Mouse (Mus musculus) thymus, postnatal 36 days (tissue): ENCODE data around the gene Cdc42ep2.
"Not testable (repeated sequence)": the region's sequence is repeated elsewhere in the genome, so short reads cannot be mapped to it uniquely, and the experiment has no call there.

Experiments
- DNase-seq, 2 experiments: peaks; one replicate each; pipeline ENCODE4 v3.0.0; 2022; ENCODE audit warnings: mixed read lengths in 2 of 2

Gene Cdc42ep2

DNA sequence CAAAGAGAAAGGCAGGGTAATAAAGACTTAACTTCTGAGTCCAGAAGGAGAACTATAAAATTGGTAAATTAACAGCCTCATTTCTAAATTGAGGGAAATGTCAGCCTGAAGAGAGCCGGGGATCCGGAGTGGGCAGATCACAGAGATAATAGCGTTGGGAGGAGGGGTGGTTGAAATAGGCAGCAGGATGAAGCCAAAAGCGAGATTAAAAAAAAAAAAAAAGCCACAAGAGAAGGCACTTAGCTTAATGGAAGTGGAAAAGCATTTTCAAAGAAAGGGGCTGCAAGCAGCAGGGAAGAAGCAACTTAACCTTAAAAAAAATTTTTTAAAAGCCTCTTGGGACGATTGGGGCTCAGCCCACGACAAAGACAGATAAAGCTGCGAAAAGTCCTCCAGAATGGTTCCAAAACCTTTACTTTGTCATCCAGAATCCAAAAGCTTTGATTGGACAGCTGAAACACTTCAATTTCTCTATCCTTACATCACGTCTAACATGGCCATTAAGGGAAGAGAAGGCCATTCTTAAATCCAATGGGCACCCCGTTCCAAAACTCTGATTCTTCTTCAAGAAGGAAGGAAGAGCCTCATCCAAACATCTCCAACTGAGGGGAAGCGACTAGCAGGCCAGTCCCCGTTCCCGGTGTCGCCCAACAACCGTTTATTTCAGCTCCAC, 13.1 kb downstream of the Cdc42ep2 start:
- no peak for DNase-seq

DNA sequence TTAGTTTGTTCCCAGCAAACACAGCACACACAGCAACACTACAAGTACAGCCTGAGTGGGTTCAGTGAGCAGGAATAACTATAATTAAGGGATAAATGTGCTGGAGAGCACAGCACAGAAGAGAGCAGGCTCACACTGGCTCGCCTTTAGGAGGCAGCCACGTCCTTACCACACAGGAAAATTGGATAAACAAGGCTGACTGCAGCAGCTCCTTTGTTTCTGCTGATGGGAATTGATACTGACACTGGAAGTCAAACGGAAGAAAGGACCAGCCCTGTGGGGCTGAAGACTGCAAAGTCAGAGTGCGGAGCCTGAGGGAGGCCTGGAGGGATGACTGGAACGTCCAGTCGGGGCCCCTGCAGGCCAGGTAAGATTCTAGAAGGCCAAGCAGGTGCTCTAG, 14.4 kb downstream of the Cdc42ep2 start:
- DNase-seq, result no peak

DNA sequence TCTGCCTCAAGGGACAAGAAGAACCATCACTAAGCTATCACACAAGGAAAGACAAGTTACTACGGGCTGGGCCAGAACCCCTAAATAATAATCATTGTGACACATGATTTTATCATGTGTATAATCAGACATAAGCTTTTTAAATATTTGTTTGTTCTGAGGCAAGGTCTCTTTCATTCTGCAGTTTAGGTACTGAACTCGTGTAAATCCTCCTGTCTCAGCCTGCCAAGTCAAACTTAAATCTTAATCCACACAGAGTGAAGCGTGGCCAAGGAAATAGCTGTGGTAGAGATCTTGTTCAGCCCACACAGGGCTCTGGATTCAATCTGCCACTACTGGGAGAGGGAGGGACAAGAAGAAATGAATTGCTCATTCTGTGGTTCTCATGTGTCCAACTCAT, 17.3 kb downstream of the Cdc42ep2 start:
- DNase-seq, result no peak

DNA sequence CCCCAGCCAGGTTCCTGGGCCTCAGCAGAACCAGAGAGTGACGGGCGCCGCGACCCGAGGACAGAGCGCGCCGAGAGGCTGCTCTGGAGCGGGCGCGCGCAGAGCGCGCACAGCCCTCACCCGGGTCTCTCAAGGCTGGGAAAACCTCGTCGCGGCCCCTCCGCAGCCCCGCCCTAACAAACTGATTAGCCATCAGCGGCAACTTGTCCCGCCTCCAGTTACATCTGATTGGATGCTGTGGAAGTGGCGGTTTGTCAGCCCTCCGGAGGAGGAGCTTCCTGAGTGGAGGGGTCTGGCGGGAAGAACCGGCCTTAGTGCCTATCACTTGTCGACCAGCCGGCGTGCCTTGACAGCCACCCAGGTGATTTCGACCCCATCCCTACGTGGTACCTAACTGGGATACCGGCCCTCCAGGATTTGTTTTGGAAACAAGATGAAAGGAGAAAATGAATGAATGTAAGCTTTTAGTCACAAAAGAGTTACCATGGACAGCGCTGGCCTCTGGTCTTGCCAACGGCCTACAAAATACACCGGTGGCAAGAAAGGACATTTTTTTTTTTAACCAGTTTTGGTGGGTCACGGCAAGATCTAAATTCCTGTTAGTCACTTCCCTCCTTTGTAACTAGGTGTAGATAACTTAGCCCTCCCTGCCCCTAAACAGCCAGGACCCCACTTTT, 30.5 kb downstream of the Cdc42ep2 start, which contains the start of gene Tigd3:
Gene Tigd3, minus strand, starts transcription at position 148 of the 677 bp plus-strand sequence.
- DNase-seq, result peak; percentile 96 to 97

DNA sequence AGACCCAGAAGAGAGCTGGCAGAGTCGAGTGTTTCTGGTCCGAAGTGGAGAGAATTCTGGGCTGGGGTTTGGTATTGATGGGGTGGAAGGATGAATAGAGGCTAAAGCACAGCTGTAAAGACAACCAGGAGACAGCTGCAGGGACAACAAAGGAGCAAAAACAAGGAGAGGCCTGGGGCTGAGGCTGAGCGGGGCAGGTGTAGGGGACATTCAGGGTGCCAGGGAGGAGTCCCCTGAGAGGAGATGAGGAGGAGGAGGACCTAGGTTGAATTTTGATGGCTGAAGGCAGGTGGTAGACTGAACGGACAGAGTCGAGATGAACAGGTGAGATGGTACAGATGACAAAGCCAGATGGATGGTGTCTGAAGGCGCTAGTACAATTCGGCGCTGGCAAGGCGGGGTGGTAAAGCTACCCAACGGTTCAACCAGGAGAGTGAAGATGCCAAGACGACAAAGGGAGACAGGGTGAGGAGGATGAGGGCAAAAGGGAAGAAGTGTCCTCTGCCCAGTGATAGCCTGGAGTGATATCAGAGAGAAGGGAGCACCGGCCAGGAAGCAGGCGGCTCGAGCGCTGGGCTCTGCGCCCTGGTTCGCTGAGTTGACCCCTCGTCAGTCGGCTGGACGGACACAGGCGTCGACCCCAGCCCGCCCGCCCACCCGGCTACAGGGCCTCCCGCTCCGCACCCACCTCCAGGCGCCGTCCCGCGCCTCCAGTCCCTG, 31.2 kb downstream of the Cdc42ep2 start:
- peak in 1 of 2 experiments; percentile 36 for DNase-seq

DNA sequence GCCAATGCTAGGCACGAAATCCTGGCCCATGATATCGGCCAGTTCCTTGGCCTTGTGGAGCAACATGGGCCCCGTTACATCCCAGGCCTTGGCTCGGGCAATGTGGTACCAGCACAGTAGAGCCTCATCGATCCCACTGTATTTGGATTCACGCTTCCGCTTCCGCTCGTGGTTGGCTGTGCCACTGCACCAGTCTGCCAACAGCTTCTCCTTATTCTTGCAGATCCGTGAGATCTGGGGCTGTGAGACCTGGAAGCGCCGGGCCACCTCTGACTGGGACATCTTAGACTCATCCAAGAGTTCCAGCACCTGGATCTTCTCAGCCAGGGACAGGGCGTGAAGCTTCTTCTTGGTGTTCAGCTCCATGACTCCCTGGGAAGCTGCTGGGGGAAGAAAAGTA, 31.9 kb downstream of the Cdc42ep2 start:
- DNase-seq, result no peak

DNA sequence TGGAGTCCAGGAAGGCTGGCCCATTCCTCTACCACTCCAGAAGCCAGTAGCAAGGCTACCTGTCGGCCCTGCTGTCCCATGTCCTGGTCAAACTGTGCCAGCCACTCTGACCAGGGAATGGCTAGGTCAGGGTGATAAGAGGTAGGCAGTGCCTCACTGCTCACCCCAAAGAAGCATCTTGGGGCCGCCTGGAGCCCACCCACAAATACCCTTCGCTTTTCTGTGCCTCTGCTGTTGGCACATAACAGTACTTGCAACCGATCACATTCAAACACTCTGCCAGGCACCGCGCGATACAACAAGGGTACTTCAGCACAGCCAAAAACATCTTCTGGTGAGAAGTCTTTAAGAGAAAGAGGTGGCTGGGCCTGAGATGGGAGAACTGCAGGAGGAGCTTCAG, 32.4 kb downstream of the Cdc42ep2 start:
- no peak for DNase-seq

DNA sequence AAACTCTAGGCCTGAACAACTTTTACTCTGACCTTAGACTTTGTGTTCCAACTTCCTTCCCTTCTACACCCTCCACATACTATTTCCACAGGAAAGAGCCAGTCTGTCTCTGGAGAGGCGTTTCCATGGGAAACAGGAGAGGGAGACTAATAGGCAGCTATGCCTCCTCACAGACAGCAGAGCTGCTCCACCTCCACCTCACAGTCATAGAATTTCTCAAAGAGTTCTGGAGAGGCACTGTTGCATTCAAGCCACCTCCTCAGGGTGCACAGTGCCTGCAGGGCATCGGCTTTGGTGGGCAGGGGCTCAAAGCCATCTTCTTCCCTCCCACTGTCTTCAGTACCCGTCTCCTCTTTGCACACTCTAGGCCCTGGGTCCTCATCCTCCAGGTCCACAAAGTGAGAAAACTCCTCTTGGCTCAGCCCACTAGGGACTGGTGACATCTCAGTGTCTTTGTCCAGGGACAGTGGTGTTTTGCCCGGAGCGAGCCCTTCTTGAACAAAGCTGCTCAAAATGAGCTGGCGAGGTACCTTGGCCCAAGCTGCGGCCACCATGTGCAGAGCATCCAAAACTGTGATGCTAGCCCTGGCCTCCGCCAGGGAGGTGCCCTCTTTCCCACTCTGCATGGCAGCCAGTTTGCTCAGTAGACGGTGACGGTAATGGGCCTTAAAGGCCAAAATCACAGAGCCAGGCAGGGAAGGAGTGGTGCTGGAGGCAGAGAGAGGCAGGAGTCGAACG, 32.9 kb downstream of the Cdc42ep2 start:
- no peak for DNase-seq

DNA sequence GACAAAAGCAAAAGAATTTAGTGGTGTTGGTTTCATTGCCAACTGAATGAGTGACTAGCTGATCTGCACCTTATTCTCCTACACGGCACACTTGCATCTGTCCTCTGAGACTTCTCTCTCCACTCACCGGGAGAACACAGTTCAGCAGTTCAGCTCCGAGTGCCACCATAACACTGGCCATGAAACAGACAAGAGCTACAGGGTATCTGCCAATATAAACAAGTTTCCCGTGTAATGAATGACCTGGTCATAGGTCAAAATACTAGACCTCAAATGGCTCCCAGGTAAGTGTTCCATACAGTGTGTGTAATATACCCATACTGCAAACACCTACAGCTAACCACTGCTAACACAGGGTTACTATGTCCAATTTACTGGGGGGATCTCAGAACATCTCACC, 35.4 kb downstream of the Cdc42ep2 start:
- no peak for DNase-seq

DNA sequence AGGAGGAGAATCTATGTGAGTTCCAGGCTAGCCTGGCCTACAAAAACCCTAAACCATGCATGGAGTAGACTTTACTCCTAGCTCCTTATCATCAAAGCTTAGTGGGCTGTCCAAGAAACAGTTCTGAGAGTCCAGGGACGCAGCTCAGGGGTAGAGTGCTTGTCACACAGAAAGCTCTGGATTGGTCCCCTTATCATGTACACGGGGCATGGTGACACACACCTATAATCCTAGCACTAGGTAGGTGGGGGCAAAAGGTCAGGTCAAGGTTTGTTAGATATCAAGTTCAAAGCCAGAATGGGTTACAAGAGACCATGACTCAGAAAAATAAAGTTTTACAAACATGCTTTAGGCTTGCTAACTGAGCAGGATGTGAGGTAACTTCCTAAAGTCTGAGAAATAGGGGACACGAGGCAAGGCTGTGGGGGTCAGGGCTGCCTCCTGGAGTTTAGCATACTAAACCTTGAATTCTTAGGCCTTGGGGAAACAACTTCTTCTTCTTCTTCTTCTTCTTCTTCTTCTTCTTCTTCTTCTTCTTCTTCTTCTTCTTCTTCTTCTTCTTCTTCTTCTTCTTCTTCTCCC, 37.3 kb downstream of the Cdc42ep2 start:
- no peak for DNase-seq

DNA sequence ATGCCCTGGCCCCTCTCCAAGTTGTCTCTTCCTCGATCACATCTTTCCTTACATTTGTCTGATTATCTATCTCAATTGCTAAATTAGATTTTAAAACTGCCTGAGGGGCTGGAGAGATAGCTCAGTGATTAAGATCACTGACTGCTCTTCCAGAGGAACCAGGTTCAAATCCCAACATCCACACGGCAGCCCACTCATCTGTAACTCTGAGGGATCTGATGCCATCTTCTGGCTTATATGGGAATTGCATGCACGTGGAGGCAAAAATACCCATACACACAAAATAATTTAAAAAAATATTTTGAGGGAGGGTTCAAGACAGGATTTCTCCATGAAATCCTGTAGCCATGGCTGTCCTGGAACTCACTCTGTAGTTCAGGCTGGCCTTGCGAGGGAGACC, 38.8 kb downstream of the Cdc42ep2 start:
- no peak for DNase-seq

DNA sequence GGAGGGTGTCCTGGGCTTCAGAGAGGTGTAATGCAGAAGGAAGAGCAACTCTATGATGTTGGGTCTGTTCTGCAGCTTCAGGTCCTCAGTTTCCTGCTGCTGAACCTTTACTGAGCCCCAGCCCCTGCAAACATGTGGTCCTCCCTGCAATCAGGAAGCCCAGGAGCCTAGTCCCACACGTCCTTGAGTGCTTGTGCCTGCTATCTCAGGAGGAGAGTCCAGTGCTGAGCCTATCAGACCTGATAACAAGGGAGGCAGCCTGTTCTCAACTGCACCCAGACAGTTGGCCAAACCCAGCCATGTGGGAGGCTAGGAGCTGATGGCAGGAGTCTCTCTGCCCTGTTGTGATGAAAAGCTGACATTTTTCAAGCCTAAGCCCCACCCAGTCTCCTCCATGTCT, 40.7 kb downstream of the Cdc42ep2 start:
- no peak for DNase-seq

DNA sequence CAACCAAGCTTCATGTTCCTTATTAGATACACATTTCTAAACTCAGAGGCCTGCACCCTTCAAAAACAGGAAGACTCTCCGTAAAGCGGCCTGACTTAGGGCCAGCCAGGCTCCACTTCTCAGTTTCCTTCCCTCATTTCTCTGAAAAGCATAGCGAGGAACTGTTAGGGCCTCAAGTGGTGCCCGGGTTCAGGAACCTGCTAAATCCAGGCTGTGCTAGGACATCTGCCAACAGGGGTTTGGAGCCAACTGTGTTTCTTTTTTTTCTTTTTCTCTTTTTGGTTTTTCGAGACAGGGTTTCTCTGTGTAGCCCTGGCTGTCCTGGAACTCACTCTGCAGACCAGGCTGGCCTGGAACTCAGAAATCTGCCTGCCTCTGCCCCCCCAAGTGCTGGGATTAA, 42.5 kb downstream of the Cdc42ep2 start:
- DNase-seq, result not testable (repeated sequence)

DNA sequence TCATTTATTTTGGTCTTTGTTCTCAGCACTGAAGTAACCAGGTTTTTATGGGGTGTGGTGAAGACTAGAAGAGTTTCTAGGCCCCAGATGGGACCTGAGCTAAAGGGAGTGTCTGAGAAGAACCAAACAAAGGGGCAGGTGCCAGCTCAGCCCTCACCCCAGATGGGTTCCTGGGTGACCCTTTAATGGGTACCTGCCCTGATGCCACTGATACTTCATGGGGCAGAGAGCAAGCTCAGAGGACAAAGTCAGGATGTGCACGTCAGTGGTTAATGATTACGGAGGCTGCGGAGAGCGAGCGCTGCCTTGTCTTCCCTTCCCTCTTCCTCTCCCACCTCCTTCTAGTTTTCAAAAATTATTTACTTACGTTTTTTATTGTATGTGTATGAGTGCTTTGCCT, 43.5 kb downstream of the Cdc42ep2 start:
- no peak for DNase-seq

DNA sequence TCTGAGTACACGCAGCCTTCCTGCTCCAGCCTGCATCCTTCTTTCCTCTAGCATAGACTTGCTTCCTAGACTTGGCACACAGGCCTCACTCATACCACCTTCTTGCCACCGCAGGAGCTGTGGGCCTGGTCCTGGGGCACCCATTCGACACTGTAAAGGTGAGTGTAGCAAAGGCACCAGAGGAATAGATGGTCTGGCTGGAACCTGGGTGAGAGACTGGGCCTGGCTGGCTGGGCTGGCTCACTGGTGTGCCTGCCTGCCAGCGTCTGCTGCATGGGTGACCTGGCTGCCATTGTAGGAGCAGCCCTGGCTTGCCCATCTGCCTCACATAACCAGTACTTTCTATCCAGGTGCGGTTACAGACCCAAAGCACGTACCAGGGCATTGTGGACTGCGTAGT, 44.9 kb downstream of the Cdc42ep2 start:
- no peak for DNase-seq

DNA sequence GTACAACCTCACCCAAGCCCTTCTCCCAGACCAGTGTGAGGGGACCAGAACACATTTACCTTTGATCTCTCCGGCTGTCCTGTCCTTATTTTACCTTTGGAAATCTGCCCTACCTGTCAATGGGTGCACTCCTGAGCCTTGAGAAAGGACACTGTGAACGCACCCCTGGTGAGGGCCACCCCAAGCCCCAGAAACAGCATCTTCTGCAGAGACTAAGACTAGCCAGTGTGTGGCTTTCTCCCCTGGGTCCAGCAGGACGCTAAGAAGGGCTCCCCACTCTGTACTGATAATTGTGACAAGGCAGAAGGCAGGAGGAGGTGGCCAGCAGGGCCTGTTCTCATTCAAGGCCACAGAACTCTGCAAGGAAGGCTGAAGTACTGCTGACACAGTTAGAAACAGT, 45.7 kb downstream of the Cdc42ep2 start:
- DNase-seq, result no peak

DNA sequence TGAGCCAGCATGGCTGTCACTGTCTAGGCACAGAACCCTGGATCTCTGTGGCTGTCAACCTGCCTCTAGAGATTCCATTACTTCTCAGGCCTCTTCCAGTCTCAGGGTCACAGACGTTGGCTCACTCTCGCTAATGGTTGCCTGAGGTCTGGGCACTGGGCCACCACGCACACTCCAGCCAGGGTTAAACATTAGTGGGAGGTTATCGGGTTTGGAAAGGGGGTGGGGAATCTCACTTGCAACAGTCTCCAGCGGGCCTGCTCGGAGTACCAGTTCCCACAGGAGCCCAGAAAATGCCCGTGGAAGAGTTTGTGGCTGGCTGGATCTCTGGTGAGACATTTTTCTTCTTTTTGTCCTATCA, 46.3 kb downstream of the Cdc42ep2 start:
- DNase-seq, result no peak

DNA sequence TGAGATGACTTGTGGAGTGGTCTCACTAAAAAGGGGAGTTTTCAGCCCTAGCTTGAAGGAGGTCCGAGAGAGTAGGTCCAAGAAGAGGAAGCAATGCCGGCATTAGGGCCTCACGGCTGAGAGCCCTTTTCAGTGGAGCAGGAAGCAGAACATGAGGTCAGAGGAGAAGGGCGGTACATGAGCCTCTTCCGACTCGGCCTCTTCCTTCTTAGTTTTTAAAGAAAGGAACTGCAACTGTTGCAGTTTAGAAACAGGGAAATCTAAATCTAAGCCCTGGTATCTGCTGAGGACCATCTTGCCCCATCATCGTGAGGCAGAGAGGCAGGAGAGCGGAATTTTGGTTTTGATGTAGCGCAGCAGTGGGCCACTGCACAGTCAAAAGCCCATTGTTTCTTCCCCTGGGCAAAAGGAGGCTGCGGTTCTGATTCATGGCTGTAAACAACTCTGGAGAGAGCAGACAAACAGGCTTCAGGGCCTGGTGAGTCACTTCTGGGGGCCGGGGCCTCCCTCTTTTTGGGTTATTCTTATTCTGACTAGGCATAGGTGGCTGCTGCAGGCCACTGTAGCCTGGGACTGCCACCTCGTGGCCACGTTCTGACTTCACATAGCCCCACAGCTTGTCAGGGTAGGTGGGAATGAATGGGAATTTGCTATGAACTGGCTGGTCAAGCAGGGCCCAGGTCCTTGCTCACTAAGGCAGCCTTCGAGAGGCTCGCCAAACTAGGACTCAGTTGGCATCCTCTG, 46.8 kb downstream of the Cdc42ep2 start, which contains the start of gene Slc25a45:
Gene Slc25a45, plus strand, starts transcription at position 191 of the 744 bp plus-strand sequence.
- peak; percentile 77 to 82 for DNase-seq

DNA sequence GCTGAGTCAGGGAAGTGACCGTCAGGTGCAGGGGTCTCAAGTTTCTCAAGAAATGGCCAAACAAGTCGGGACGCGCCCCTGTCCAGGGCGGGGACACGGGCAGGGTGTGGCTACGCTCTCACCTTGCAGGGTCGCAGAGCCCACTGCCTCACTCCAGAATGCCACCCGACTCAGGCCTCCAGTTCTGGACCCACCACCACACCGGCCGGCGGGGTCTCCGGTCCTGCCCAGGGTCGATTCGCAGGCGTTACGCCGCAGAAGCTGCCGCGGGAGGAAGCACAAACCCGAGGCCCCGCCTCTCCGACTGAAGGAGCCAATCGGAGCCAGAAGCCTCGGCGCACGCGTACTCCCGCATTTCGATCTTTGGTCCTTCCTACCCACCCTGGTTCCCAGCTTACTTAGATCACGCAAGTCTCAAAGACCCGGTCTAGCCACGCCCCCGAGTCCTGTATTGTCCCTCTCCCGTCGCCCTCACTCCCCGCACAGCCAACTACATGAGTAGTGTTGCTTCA, 49.6 kb downstream of the Cdc42ep2 start, which contains the start of gene Frmd8:
Gene Frmd8, minus strand, starts transcription at position 306 of the 512 bp plus-strand sequence.
- peak; percentile 95 to 96 for DNase-seq

DNA sequence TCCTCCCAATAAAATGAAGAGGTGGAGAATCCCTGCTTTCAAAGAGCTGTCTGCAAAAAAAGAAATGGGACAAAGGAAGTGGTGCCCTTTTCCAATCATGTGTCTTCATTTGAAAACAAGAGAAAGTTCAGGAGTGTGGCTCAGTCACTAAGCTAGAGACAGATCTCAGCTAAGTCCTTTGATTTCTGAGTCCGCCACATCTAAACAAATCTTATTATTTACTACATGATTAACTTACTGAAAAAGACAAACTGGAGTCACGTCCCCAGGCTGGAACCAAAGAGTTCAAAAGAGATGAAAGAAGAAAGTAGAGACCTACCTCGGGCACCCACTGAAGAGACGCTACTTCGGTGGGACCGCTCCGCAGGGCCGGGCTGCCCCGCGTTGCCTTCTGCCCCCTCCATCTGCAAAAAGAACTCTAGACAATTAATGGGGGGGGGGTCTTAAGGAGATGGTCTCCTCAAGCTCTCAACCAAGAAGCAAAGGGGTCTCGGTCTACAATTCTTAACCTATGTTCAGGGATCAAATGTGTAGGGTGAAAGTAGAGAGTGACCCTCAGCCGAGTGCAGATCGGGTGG, 50.1 kb downstream of the Cdc42ep2 start:
- DNase-seq, result no peak

DNA sequence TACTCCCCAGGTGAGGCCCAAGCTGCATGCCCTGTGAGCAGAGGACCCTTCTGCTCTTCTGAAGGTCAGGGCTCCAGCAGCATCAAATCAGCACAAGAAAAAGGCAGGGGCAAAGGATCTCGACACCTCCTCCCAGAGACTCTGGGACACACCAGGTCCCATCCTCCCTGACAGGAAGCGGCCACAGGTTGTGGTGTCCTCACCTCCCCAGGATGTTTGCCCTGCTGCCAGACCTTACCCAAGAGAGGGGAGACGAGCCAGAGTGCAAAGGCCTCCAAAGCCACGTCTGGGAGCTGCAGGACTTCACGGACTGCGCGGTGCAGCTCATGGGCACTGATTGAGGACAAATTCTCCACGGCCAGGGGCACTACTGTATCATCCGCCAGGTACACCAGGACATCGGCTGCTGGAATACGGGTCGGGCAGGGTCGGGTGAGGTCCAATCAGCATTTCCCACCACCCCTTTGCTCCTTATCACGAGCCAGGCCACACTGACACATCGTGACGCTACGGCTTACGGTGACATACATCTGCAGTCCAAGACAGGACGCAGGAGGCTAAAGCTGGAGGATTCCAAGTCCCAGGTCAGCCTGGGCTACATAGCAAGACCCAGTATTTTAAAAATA, 51.6 kb downstream of the Cdc42ep2 start:
- DNase-seq, result peak; percentile 44 to 60
